Mouse (Mus musculus) B cell, adult 2 months (primary cell): ENCODE results near the gene Xylb.
A peak's percentile ranks its signal among the peaks of the same experiment; 100 is the strongest.

Experiments used
- DNase-seq, 2 experiments: peaks; one replicate each; pipeline ENCODE4 v3.0.0; 2022

Xylb gene

GRCm38 (mm10) chr9:119357331-119358057, at the start of gene Xylb:
Xylb (plus strand) TSS chr9:119357381.
- DNase-seq, result peak; percentile 91 to 92

DNA sequence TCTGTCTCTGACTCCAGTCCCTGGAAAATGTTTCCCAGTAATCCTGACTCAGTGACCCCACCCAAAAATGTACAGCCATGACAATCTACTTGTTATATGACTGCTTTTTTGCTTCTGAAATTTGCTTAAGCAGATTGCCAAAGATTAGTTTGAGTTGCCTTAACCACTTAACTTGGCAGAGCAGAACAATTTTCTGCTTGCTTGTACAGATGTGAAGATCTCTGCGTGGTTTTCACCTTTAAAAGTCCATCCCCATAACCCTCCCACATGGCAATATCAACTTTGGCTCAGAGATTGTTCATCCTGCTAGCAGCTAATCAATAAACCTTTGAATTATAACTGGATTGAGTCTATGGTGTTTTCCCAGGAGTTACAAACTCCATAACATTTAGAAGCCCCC, 48.1 kb upstream of the Xylb start:
- no peak for DNase-seq

DNA sequence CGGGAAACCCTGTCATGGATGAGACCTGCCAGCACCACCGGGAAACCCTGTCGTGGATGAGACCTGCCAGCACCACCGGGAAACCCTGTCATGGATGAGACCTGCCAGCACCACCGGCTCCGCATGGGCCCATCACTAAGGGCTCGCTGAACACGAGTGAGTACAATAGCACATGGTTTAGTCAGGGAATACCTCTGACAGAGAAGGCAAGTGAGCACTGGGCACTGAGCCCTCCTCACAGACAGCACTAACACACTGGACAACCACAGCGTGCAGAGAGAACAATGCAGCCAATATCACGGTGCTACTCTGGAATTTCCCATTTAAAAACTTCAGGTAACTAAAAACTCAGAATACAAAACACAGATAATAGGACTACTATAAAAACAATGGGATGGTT, 44.1 kb upstream of the Xylb start:
- no peak for DNase-seq

DNA sequence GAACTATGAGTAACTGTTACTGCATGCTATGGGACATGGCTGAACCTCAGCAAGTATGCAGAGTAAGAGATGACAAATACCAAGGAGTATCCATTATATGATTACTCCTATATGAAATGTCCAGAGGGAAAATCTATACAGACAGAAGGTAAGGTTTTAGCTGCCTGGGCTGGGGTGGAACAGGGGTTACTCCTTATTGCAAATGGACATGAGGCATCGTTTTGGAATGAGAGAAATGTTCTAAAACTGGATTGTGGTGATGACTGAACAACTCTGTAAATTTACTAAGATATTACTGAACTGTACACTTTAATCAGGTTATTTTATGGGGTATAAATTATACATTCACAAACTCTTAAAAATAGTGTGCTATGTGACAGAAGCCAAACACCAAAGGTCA, 38.3 kb upstream of the Xylb start:
- DNase-seq, result no peak

- DNase-seq, result no peak
These were observed 36.7 kb upstream of the Xylb start for GRCm38 (mm10) chr9:119320446-119320845.

- DNase-seq, result no peak
These were observed 36.2 kb upstream of the Xylb start for GRCm38 (mm10) chr9:119320946-119321345.

- no peak for DNase-seq
These were observed 35.6 kb upstream of the Xylb start for GRCm38 (mm10) chr9:119321392-119322229.

GRCm38 (mm10) chr9:119322289-119323259, 34.6 kb upstream of the Xylb start, which contains the start of gene Oxsr1:
Oxsr1 (minus strand) TSS chr9:119322427.
- peak; percentile 97 to 98 for DNase-seq

DNA sequence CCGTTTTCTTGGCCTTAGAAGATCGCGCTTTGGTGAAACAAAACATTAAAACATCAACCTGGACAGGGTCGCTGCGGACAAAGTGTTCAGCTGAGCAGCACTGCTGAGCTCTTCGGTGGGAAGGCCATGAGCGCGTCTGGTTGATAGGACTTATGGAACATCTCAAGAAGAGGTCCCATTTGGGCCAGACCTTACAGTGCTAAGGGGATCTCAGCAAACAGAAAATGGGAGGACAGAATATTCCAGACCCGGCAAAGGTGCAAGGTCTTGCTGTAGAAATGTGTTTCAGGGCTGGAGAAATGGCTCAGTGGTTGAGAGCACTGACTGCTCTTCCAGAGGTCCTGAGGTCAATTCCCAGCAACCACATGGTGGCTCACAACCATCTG, 33.9 kb upstream of the Xylb start:
- no peak for DNase-seq

DNA sequence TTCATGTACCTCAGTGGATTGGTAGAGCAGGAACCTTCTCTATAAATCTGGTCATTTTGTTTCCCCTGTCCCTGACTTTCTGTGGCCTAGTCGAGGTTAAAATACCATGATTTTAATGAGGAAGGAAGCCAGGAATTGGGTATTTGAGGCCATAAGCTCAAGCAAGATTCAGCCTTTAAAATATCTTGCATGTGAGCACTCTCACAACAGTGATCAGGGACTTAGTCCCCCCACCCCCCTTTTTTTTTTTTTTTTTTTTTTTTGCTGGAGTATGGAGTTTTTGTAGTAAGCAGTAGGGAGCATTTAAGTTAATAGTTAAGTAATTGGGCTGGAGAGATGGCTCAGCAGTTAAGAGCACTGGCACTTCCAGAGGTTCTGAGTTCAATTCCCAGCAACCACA, 33.1 kb upstream of the Xylb start:
- DNase-seq, result no peak

GRCm38 (mm10) chr9:119328488-119328887, 28.7 kb upstream of the Xylb start:
- DNase-seq, result no peak

DNA sequence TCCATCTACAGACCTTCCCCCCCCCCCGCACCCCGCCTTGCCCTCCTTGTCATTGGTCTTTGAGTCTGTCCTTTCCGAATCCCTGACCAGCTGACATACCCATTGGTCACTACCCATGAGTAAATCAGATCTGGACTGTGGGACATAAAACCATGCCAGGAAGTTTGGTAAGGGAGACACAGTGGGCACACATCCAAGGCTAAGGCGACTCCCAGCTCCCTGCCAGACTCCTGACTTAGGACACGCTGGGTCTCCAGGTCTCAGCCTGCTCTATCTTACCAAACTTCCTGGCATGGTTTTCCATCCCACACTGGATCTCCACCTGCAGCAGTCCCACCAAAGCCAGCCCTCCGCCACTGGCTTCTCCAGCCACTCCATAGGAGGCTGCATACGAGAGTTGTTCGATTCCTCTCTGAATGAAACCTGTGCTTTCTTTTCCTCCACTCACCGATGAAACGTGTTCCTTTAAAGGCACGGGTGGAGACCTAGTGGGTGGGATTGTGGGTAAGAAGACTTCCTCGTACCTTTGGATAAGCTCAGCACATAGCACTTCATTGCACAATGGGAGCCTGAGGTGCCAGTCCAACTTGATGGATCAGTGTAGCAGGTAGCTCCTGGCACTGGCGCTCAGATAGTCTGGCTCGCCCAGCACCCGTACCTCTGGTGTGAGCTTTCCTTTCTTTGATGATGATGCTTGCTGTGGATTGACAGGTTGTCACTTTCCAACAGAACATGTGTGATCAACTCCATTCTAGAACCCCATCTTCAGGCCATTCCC, 26.8 kb upstream of the Xylb start:
- no peak for DNase-seq

- DNase-seq, result peak; percentile 20 to 24
These were observed 22.9 kb upstream of the Xylb start for GRCm38 (mm10) chr9:119334324-119334723.

GRCm38 (mm10) chr9:119334834-119335233, 22.3 kb upstream of the Xylb start:
- no peak for DNase-seq

GRCm38 (mm10) chr9:119335571-119335970, 21.6 kb upstream of the Xylb start:
- no peak for DNase-seq

GRCm38 (mm10) chr9:119337842-119338241, 19.3 kb upstream of the Xylb start:
- no peak for DNase-seq

- DNase-seq, result no peak
These were observed 18.8 kb upstream of the Xylb start for GRCm38 (mm10) chr9:119338350-119338749.

- peak in 1 of 2 experiments; percentile 10 for DNase-seq
These were observed 18.1 kb upstream of the Xylb start for GRCm38 (mm10) chr9:119339106-119339505.

- peak; percentile 70 to 75 for DNase-seq
These were observed 17.5 kb upstream of the Xylb start, which contains the start of gene Acaa1a for GRCm38 (mm10) chr9:119339558-119340211. Acaa1a (plus strand) TSS chr9:119339676.

GRCm38 (mm10) chr9:119340212-119340580, 17.0 kb upstream of the Xylb start:
- DNase-seq, result no peak
